Mouse (Mus musculus) lung, postnatal 14 days (tissue): ENCODE measurements around the gene Olfr157.
"Not testable (repeated sequence)": the region's sequence is repeated elsewhere in the genome, so short reads cannot be mapped to it uniquely, and the experiment has no call there.

Experiments used
- DNase-seq: peaks from one replicate; pipeline ENCODE4 v3.0.0; 2021

The Olfr157 gene

GRCm38 (mm10) chr4:43840101-43840500, at the start of gene Olfr157:
Olfr157 (minus strand) TSS chr4:43840201.
- DNase-seq: no peak

GRCm38 (mm10) chr4:43884196-43884595, 44.2 kb upstream of the Olfr157 start:
- no peak for DNase-seq

DNA sequence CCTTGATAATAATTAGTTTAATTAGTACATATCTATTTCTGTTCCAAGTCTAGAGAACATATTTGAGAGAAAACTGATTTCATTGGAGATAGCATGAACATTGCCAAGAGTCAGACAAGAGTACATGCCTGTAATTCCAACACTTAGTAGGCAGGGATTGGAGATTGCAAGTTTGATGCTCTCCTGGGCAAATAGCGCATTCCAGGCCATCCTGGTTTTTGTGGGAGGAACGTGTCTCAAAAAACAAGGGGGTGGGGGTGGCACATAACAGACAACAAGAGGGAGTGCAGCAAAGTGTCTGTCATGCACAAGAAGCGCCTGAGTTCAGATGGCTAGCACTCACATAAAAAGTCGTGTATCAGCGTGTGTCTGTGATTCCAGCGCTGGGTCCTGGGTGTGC, 39.6 kb upstream of the Olfr157 start:
- DNase-seq: no peak

GRCm38 (mm10) chr4:43878121-43878776, 38.2 kb upstream of the Olfr157 start:
- DNase-seq: no peak

- DNase-seq: no peak
Measured at GRCm38 (mm10) chr4:43877230-43877629, 37.2 kb upstream of the Olfr157 start.

GRCm38 (mm10) chr4:43875919-43876411, 36.0 kb upstream of the Olfr157 start:
- peak; percentile 23 for DNase-seq

GRCm38 (mm10) chr4:43875160-43875918, 35.3 kb upstream of the Olfr157 start, which contains the start of gene Reck:
Reck (plus strand) TSS chr4:43875530.
- peak; percentile 90 for DNase-seq

DNA sequence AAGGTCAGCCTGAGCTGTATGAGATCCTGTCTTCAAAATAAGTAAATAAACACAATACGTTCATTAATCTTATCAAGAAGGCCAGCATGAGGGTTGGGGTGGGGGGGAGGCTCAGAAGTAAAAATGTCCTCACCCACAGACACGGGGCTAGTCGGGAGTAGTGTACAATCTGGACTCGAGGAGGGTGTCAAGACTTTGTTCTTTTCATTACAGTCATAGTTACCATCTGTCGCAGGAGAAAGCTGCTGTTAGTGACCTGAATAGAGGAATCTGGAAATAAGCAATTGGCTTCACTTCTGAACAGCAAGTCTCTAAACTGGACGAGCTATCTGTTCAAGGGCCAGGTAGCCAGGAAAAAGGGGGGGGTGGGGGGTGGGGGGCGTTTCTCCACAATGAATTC, 34.5 kb upstream of the Olfr157 start:
- DNase-seq: no peak

- no peak for DNase-seq
Measured at GRCm38 (mm10) chr4:43869821-43870220, 29.8 kb upstream of the Olfr157 start.

DNA sequence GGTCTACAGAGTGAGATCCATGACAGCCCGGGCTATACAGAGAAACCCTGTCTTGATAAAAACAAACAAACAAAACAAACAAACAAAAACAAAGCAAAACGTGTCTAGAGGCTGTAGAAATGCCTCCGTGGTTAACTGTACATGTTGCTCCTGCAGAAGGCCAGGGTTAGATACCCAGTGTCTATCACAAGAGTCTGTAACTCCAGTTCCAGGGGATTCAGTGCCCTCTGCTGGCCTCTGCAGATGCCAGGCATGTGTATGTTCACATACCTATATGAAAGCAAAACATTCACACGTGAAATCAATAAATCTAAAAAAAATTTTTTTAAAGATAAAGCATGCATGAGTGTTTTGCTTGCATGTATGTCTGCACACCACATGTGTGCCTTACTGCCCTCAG, 23.3 kb upstream of the Olfr157 start:
- no peak for DNase-seq

DNA sequence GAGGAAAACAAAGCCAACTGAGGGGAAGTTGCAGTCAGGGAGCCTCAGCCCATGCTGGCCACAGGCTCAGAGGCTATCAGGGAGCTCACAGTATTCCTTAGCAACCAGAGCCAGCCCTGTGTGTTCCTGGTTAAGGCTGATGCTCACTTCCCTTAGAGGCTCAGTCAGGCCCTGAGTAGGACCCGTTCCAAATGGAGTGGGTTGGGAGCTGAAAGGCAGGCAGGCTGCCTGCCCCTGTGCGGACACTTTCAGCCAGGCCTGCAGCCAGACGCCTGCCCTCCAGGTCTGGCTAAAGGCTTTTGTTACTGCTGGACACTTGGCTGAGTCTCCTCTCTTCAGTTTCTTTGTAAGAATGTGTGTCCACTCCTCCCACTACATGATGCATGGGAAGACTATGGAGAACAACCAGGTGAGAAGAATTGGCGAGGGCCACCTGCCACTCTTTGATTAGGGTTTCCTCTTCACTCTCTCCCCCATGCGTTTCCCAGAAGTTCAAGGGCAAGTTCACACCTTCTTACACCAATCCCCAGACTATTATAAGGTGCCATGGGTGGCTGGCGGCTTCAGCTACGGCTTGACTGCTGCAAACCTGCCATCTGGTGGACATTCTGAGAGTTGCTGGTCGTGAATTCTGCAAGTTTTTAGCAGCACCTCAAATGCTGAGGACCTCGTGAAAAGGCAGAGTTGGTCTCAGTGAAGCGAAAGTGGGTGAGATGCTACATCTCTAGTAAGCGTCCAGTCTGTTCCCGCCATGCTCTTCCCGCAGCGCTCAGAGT, 20.9 kb upstream of the Olfr157 start:
- DNase-seq: peak; percentile 80

DNA sequence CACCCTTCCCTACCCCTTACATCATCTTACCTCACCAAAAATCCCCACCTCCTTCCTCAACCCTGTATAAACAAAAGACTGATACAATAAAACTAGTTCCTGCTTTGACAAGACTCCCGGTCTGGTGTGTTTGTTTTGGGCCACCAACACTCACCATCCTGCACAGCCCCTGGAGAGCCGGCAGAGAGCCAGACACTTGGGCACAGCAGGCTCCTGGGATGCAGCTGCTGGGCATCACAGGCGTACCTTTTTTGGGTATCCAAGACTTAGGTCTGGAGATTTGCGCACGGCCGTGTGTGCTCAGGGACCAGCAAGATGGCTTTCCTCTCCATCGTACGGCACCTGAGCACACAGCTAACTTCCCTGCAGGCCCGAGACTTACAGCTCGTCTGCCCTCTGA, 19.9 kb upstream of the Olfr157 start:
- DNase-seq: no peak

DNA sequence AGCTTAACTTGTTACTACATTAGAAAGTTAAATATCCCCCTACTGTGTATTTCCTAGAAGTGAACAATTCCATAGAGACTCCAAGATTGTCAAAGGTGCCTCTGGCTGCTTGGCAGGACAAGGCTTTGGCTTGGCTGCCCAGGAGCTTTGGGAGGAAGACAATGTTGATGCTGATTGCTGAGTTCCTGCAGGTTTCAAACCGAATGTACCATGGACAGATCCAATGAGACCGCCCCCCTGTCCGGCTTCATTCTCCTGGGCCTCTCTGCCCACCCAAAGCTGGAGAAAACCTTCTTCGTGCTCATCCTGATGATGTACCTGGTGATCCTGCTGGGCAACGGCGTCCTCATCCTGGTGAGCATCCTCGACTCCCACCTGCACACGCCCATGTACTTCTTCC, 14.1 kb upstream of the Olfr157 start:
- DNase-seq: no peak

GRCm38 (mm10) chr4:43851265-43851664, 11.3 kb upstream of the Olfr157 start, which contains the start of gene Olfr155:
Olfr155 (plus strand) TSS chr4:43851565.
- DNase-seq: no peak

DNA sequence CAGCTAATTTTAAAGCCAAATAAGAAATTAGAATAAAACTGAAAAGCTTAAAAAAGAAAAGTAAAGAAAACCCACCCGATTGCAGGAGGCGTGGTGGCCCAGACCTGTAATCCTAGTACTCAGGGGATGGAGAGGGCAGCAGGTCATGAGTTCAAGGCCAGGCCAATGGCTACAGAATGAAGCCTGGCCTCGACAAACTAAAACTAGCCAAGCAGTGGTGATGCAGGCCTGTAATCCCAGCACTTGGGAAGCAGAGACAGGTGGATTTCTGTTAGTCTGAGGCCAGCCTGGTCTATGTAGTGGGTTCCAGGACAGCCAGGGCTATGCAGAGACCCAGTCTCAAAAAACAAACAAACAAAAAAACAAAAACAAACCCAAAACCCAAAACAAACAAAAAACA, 1.7 kb downstream of the Olfr157 start:
- DNase-seq: no peak

DNA sequence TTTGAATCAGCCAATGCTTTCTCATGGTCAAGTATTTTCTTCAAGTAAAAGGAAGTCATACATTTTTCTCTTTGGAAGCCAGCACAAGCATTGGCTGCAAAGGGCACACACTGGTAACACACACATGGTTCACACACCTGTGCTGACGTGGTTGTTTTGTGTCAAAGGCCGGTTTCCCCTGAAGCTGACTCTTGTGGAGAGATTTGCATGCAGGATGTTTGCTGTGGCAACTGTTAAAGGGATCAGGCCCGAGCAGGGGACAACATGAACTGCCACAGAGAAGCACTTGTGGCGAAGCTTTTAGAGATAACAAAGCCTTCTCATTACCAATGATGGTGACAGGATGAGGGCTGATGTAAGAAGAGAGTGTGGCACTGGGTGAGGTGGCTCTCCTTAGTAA, 5.3 kb downstream of the Olfr157 start:
- DNase-seq: no peak

- no peak for DNase-seq
Measured at GRCm38 (mm10) chr4:43833752-43834151, 6.2 kb downstream of the Olfr157 start.

GRCm38 (mm10) chr4:43832031-43832430, 8.0 kb downstream of the Olfr157 start:
- no peak for DNase-seq

DNA sequence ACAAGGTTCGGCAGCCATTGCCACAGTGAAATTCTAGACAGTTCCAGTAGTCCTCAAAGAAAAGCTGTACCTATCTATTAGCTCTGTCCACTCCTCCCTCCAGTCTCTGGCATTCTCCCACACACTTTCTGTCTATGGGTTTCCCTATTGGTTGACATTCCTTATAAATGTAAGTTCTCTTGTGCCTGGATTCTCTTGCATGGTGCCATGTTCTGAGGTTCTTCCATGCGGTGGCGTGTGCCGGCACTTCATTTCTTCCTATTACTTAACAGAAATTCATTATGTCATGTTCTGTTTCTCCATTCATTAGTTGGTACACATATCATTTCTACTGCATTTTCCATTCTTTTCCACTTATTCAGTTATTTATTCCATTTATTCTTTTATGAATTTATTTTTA, 11.2 kb downstream of the Olfr157 start:
- no peak for DNase-seq

DNA sequence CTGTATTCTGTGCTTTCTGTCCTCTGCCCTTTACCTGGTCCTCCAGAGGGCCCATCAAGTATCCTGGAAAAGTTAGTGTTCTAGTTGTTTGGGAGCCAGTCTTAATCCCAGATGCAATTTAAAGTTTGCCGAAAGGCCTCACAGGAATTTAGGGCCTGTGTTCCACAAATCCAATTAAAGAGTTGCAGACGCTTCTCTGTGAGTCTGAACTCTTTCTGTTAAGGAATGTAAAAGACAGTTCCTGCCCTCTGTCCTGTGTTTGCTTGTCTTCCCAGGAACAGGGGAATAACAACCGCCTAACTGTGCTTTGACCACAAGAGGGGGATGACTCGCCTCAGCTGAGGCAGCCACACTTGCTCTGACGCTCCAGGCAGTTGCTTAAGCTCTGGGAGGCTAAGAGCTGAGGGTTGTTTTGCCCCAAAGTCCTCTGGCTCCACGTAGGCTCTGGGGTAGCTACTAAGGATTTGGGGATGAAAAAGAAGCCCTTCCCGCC, 16.1 kb downstream of the Olfr157 start, which contains the start of gene Olfr156:
TSS of gene Olfr156 (minus strand) at position 51 of the 493 bp plus-strand sequence.
- DNase-seq: peak; percentile 26

DNA sequence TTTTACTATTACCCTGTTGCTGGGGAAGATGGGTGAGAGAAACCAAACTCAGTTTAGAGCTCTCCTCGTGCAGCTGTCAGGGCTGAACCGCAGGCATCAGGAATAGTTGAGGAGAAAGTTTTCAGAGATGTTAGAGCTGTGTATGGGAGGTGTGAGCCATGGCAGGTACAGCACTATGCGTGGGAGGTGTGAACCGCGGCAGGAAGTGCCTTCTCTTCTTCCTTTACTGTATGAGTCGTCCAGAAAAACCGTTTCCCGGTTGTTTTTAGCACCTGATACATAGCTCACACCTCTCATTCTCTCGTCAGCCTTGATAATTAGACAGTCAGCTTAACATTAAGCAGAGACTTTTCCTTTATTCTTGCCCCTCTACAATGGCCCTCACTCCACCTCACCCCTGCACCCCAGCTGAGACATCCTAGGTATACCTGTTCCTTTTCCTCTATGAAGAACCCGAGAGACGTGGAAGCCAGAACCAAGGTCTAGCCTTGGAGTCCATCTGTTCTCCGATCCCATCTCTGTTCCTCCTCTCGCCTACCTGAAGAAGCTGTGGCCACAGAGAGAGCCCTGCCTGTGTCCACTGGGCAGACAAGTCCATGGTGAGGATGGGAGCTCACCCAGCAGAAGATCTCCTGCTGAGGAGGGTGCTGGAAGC, 17.0 kb downstream of the Olfr157 start:
- DNase-seq: no peak

DNA sequence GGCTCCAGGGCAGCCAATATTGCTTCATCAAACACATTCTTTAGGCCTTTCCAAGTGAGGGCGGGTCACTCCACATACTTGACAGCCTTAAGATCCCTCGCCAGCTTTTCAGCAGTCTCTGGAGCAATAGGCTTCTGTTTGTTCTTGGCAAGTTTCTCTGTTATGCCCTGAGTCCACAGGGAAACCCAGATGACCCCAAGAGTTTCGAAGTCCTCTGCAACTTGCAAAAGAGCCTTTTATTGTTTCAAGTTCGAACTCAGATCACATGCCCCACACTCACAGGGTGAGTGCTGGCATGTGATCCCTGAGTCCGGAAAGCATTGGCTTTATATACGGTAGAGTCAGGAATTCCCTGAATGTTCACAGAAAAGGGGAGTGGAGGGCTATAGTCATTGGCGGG, 41.1 kb downstream of the Olfr157 start:
- peak; percentile 27 for DNase-seq

DNA sequence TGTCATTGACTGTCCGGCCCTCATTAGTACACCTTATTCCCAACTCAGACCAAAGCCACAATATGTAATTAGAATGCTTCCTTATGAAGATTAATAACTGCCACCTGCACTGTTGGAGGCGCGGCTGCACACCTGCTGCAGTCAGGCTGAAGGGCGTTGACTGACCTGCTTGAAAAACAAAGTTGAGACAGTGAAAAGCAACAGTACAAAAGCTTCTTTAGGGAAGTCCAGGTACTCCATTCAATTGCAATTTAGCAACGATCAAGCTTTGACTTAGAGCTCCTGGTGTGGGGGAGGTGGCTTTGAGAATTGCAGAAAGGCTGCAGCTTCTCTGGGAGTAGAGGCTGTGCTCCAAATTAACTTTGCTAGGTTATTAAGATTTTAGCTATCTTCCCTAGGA, 44.2 kb downstream of the Olfr157 start:
- not testable (repeated sequence) for DNase-seq
